Mouse (Mus musculus) MEL (cell line): Measurements from ENCODE around the gene Rin2.

Experiments
- CTCF ChIP-seq, 3 experiments: IDR thresholded peaks in 2 of 3; conservative IDR thresholded peaks in 1 of 3; 2 replicates each; pipeline ENCODE4 v1.5.1; 2011 to 2012; ENCODE audit warnings: low read length in 3 of 3, low read depth in 2 of 3, mild to moderate bottlenecking in 2 of 3, improper control_type of control experiment in 1 of 3, inconsistent platforms in 1 of 3, mixed read lengths in 1 of 3, moderate library complexity in 1 of 3; ENCODE audit not compliant: control insufficient read depth in 1 of 3, insufficient read depth in 1 of 3, poor library complexity in 1 of 3, severe bottlenecking in 1 of 3
- ELF1 ChIP-seq: IDR thresholded peaks from 2 replicates; pipeline ENCODE4 v1.6.1; 2014; ENCODE audit warnings: low read depth, mild to moderate bottlenecking, inconsistent platforms, low read length, improper control_type of control experiment, moderate library complexity
- EP300 ChIP-seq, 2 experiments: IDR thresholded peaks; 2 replicates each; pipeline ENCODE4 v1.6.1; 2011; ENCODE audit warnings: improper control_type of control experiment in 2 of 2, low read length in 2 of 2, low read depth in 1 of 2, mild to moderate bottlenecking in 1 of 2
- ETS1 ChIP-seq: IDR thresholded peaks from 2 replicates; pipeline ENCODE4 v1.6.1; 2012; ENCODE audit warnings: low read depth, mild to moderate bottlenecking, inconsistent platforms, low read length, improper control_type of control experiment, moderate library complexity
- MEF2A ChIP-seq: IDR thresholded peaks from 2 replicates; pipeline ENCODE4 v1.6.1; 2014; ENCODE audit warnings: low read depth, mild to moderate bottlenecking, inconsistent platforms, low read length, improper control_type of control experiment; ENCODE audit not compliant: poor library complexity, insufficient replicate concordance, severe bottlenecking; ENCODE audit errors: extremely low read depth
- RCOR1 ChIP-seq: IDR thresholded peaks from 2 replicates; pipeline ENCODE4 v1.6.1; 2012; ENCODE audit warnings: low read depth, mild to moderate bottlenecking, inconsistent platforms, low read length, improper control_type of control experiment
- TBP ChIP-seq: IDR thresholded peaks from 2 replicates; pipeline ENCODE4 v1.8.0; 2011; ENCODE audit warnings: low read depth, low read length, improper control_type of control experiment
- TCF12 ChIP-seq: IDR thresholded peaks from 2 replicates; pipeline ENCODE4 v1.6.1; 2014; ENCODE audit warnings: low read depth, mild to moderate bottlenecking, inconsistent platforms, low read length, improper control_type of control experiment, moderate library complexity
- USF1 ChIP-seq: IDR thresholded peaks from 2 replicates; pipeline ENCODE4 v1.6.1; 2014; ENCODE audit warnings: low read depth, mild to moderate bottlenecking, inconsistent platforms, low read length, improper control_type of control experiment, moderate library complexity
- ZC3H11A ChIP-seq: IDR thresholded peaks from 2 replicates; pipeline ENCODE4 v1.6.1; 2012; ENCODE audit warnings: low read depth, mild to moderate bottlenecking, inconsistent platforms, low read length, improper control_type of control experiment
- ZNF384 ChIP-seq: IDR thresholded peaks from 2 replicates; pipeline ENCODE4 v1.6.1; 2012; ENCODE audit warnings: low read depth, mild to moderate bottlenecking, inconsistent platforms, low read length, improper control_type of control experiment

- TF ChIP-seq TCF12 (no peak), ELF1 (no peak), RCOR1 (no peak), CTCF (IDR thresholded peaks at IDR 0.05 in 2 of 3, conservative IDR thresholded peaks at IDR 0.05 in 1 of 3; ENCODE audit: control insufficient read depth in 1 of 3, insufficient read depth in 1 of 3, low read depth in 2 of 3, low read length in 3 of 3, poor library complexity in 1 of 3, severe bottlenecking in 1 of 3) (no peak), ETS1 (no peak), ZNF384 (no peak), EP300 (IDR thresholded peaks at IDR 0.05; ENCODE audit: low read depth in 1 of 2, low read length in 2 of 2) (no peak), MEF2A (no peak), ZC3H11A (no peak), USF1 (no peak), TBP (no peak)
These were observed 4.9 kb upstream of the Rin2 start for GRCm38 (mm10) chr2:145670131-145670530.
